Mouse (Mus musculus) stomach, embryonic 16.5 days (tissue): ENCODE data around the gene Plxna1. TPM values are rescaled to one million over a fixed set of nuclear protein-coding genes. Genes with fewer than 3 reads are reported as not detected.

Experiments used
- ATAC-seq: fragments of 200-750 bp; cut with Nextera tagmentation; 2 replicates; pipeline ENCODE4 v1.8.0; 2017; ENCODE audit warnings: moderate number of reproducible peaks, moderate TSS enrichment; ENCODE audit not compliant: insufficient read depth, low FRiP score
- H3K27ac ChIP-seq: fragments of 300-500 bp; sonication (generic); 2 replicates; pipeline ENCODE4 v1.5.1; 2014; ENCODE audit warnings: low read length
- H3K27me3 ChIP-seq: fragments of 300-500 bp; sonication (generic); 2 replicates; pipeline ENCODE4 v1.6.1; 2014; ENCODE audit warnings: low read length, control low read depth, mixed read lengths; ENCODE audit not compliant: control insufficient read depth, insufficient read depth
- H3K36me3 ChIP-seq: fragments of 300-500 bp; sonication (generic); 2 replicates; pipeline ENCODE4 v1.6.1; 2014; ENCODE audit warnings: low read length; ENCODE audit not compliant: control insufficient read depth, insufficient read depth
- H3K4me1 ChIP-seq: fragments of 300-500 bp; sonication (generic); 2 replicates; pipeline ENCODE4 v1.6.1; 2014; ENCODE audit warnings: low read length, control low read depth, mixed read lengths; ENCODE audit not compliant: control insufficient read depth, insufficient read depth
- H3K4me2 ChIP-seq: fragments of 300-500 bp; sonication (generic); 2 replicates; pipeline ENCODE4 v1.6.1; 2014; ENCODE audit warnings: low read depth, low read length, mixed read lengths
- H3K4me3 ChIP-seq: fragments of 300-500 bp; sonication (generic); replicated peaks from 2 replicates; pipeline ENCODE4 v1.5.1; 2014; ENCODE audit warnings: mild to moderate bottlenecking, low read length
- H3K9ac ChIP-seq: fragments of 300-500 bp; sonication (generic); 2 replicates; pipeline ENCODE4 v1.6.1; 2014; ENCODE audit warnings: low read length
- H3K9me3 ChIP-seq: fragments of 300-500 bp; sonication (generic); replicated peaks from 2 replicates; pipeline ENCODE4 v1.6.1; 2016; ENCODE audit warnings: low read length, control low read depth; ENCODE audit not compliant: control insufficient read depth
- WGBS: fragments of 180-500 bp; shearing (Covaris S2); extraction: QIAGEN DNeasy Blood & Tissue Kit; methylation state at CpG from one replicate; pipeline ENCODE4 v1.1.7; 2014; 5-methylcytosine and 5-hydroxymethylcytosine counted together
- polyA plus RNA-seq: library from polyadenylated mRNA; unstranded; fragments of >200 nt; fragmentation: Nextera tagmentation; extraction: Ambion mirVana; gene quantifications from 2 replicates; pipeline ENCODE4 v1.2.1, GENCODE M21; 2015

Plxna1 gene
- polyA plus RNA-seq, 1 experiment from 2014 or later, result 9.3 TPM

DNA sequence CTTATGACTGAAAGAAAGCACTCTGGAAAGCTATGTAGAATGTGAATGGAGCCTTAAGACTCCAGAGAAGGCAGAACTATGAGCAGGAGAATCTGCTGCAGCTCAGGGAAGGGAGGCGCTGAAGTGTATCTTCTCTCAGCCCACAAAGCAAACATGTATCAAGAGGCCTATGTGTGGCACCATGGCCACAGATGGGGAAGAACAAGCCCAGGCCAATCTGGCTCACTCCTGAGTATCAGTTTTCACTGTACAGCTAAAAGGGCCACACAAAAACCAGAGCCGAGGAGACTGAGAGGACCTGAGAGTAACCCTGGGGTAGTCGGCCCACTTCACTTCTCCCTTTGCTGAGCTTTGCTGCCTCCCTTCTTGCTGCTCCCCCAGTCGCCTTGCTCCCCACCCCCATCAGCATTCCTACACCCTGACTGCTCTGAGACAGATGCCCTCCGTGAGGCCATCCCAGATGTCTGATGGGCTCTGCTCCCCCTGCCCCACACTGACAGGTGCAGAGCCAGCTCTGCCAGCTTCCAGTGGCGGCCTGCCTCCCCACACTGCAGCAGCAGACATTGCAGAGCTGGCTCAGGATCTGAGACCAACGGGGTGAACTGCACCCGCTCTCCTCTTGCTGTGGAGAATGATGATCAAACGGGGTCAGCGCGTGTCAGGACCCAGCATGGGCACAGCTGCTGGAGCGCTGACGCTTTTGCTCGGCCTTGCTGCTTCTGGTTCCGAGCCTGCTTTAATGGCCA, 34.5 kb downstream of the Plxna1 start:
- no peak overlapping the region for H3K4me3 ChIP-seq
- H3K4me2 ChIP-seq, result no peak overlapping the region
- H3K9me3 ChIP-seq, result no peaks in the 10 kb centered on the region
- H3K27ac ChIP-seq, result no peak overlapping the region
- ATAC-seq, result no peak
- WGBS, result 63% methylated on average over 15 of the region's 15 CpGs
- peaks cover 2% of the 10 kb centered on the region; the same call in 1 of the 2 replicates for H3K4me1 ChIP-seq
- H3K27me3 ChIP-seq, result no peaks in the 10 kb centered on the region
- peaks cover 29% of the 10 kb centered on the region for H3K36me3 ChIP-seq
- no peak overlapping the region for H3K9ac ChIP-seq

DNA sequence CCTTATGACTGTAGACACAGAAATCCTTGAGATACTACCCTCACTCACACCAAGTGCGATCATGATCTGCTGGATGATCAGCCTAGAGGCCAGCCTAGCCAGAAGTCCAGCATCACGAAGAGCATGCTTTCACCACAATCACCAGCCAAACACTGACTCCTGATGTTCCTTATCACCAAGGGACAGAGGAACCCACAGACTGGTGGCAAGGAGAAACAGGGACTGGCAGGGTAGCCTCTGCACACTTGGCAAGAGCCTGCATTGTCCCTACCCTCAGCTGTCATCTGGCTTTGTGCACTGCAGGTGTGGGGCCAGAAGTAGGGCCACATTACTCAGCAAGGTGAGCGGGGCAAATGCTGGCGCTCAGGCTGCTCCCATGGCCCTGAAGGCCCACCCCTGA, 37.6 kb downstream of the Plxna1 start:
- Histone ChIP-seq H3K4me2 (no peak overlapping the region), H3K9ac (no peak overlapping the region), H3K9me3 (no peaks in the 10 kb centered on the region), H3K4me3 (no peak overlapping the region), H3K27me3 (no peaks in the 10 kb centered on the region), H3K36me3 (peaks cover 39% of the 10 kb centered on the region), H3K4me1 (peaks cover 2% of the 10 kb centered on the region; the same call in 1 of the 2 replicates), H3K27ac (no peak overlapping the region)
- WGBS, result 84% methylated on average over 4 of the region's 4 CpGs
- no peak for ATAC-seq

DNA sequence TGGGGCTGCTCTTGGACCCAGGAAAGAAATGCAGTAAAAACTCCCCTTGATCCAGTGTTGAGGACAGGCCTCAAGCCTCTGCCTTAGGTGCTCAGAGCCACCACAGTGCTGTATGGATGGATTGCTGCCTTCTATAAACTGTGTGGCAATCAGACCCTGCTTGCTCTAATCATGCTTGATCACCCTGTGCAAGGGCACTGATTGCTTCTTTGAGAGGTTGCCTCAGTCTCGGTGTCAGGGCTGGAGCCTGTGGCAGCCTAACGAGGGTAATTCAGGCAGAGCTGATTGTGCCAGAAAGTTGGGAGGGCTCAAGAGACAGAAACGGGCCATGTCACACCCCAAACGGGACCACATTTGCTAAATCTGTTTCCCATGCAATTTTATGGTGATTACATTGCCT, 47.2 kb downstream of the Plxna1 start:
- Histone ChIP-seq H3K27ac (no peak overlapping the region), H3K4me3 (no peak overlapping the region), H3K9ac (no peak overlapping the region), H3K9me3 (no peaks in the 10 kb centered on the region), H3K4me1 (no peaks in the 10 kb centered on the region), H3K36me3 (peaks cover 6% of the 10 kb centered on the region; the same call in 1 of the 2 replicates), H3K4me2 (no peak overlapping the region), H3K27me3 (no peaks in the 10 kb centered on the region)
- 68% methylated on average over 4 of the region's 4 CpGs for WGBS
- no peak for ATAC-seq

DNA sequence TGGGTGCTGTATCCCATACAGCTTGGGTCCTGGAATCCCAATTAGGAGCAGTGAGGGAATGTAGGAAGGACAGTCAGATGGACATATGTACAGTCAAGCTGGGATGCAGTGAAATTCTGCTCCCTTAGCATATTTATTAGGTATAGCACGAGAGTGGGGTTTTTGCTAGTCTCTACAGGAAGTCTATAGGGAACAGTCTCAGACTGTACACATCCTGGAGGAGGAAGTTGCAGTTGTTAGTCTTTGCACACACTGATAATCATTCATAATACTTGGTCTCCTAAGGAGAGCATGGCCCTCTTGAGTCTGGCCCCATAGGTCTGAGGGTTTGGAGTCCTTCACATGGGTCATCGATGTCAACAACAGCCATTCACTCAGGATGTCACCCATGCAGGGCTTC, 50.9 kb downstream of the Plxna1 start:
- peaks cover 1% of the 10 kb centered on the region; the same call in 1 of the 2 replicates for H3K9me3 ChIP-seq
- H3K9ac ChIP-seq, result no peak overlapping the region
- WGBS, result 65% methylated on average over 2 of the region's 2 CpGs
- no peaks in the 10 kb centered on the region for H3K36me3 ChIP-seq
- no peak overlapping the region for H3K4me3 ChIP-seq
- no peak overlapping the region for H3K4me2 ChIP-seq
- no peaks in the 10 kb centered on the region for H3K27me3 ChIP-seq
- H3K4me1 ChIP-seq, result no peaks in the 10 kb centered on the region
- no peak overlapping the region for H3K27ac ChIP-seq
- no peak for ATAC-seq

DNA sequence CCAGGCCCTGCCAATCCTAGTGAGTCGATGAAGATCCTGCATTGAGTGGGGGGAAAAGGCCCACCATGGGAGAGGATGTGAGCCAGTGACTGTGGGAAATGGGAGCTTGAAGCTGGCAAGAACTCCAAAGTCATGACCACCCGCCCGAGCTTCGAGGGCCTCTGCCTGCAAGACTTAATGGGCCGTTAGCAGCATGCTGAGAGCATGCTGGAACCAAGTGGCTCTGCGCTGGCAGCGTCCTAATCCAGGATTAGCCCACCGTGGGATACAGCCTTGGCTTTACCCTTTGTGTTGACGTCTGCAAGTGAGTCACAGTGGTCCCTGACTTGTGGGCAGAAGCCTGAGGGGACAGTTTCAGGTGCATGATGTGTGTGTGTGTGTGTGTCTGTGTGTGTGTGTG, 52.2 kb downstream of the Plxna1 start:
- H3K9ac ChIP-seq, result no peak overlapping the region
- no peak overlapping the region for H3K4me2 ChIP-seq
- no peaks in the 10 kb centered on the region for H3K36me3 ChIP-seq
- H3K4me3 ChIP-seq, result no peak overlapping the region
- H3K27me3 ChIP-seq, result no peaks in the 10 kb centered on the region
- H3K27ac ChIP-seq, result no peak overlapping the region
- no peak for ATAC-seq
- peaks cover 6% of the 10 kb centered on the region; the same call in 1 of the 2 replicates for H3K9me3 ChIP-seq
- H3K4me1 ChIP-seq, result no peaks in the 10 kb centered on the region
- WGBS, result 59% methylated on average over 9 of the region's 9 CpGs

DNA sequence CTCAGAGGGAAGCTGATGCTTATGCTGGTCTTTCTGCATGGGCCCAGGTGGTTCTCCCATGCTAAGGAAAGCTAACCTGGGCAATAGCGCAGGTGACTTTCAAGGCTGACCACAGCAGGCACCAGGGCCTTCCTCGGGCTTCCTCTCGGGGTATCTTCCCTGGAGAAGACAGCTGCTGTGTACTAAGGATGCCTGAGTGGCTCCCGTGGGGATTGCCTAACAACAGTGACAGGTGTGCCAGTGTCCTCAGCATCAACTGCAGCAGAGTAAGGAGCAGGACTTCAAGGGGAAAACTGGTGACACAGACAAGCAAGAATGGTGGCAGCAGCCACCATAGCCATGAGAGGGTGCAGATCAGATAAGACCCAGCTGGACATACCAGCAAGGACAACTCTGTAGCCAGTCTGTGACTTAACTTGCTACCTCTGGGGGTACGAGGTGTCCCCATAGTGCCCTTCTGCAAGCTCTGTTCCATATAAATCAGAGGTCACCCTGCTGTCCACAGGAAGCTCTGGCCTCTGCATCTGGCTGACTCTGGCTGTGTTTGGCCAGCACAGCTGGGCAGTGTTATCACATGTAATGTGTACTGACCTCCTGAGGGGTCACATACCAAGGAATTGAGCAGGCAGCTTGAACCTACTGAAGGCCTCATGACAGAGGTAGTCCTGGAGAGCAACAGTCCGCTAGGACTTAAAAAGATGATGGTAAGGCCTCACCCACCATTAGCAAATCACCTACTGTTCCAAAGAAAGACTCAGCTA, 54.0 kb downstream of the Plxna1 start:
- Histone ChIP-seq H3K9me3 (peaks cover 6% of the 10 kb centered on the region; the same call in 1 of the 2 replicates), H3K9ac (no peak overlapping the region), H3K27me3 (no peaks in the 10 kb centered on the region), H3K4me2 (no peak overlapping the region), H3K4me1 (no peaks in the 10 kb centered on the region), H3K27ac (no peak overlapping the region), H3K36me3 (no peaks in the 10 kb centered on the region), H3K4me3 (no peak overlapping the region)
- ATAC-seq, result 0 out of 2 replicates have a peak, but pooled peaks have one; percentile 29
- 61% methylated on average over 6 of the region's 6 CpGs for WGBS

DNA sequence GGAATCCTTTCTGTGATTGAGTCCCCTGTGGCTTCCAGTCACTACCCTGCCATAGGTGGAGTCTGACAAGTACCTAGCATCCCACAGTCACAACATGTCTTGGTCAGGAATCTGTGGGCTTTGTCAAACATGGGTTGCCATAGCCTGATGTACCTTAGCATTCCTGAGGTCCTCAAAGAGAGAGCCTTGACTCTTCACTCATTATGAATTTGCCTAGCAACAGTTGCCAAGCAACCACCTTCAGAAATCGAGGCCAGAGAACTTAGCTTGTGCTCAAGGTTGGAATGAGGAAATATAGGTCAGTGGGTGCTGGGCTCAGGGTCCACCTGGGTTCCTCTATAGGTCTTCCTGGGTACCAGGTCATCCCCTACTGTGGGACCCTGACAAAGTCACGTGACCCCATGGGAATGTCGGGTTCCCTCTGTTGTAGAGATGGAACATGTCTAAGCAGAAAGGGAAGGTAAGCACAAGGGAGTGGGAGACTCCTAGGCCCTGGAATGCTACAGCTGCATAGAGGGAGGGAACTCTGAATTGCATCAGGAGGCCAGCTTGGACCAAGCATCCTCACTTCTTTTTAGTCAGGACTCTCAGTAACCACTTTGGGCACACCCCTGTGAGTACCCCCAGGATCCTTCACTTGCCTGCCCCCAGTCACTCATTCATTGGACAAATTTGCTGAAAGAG, 57.9 kb downstream of the Plxna1 start:
- Histone ChIP-seq H3K27ac (no peak overlapping the region), H3K4me2 (no peak overlapping the region), H3K9me3 (peaks cover 6% of the 10 kb centered on the region; the same call in 1 of the 2 replicates), H3K4me3 (no peak overlapping the region), H3K9ac (no peak overlapping the region), H3K36me3 (no peaks in the 10 kb centered on the region), H3K27me3 (no peaks in the 10 kb centered on the region), H3K4me1 (no peaks in the 10 kb centered on the region)
- ATAC-seq, result no peak
- 68% methylated on average over 3 of the region's 3 CpGs for WGBS

DNA sequence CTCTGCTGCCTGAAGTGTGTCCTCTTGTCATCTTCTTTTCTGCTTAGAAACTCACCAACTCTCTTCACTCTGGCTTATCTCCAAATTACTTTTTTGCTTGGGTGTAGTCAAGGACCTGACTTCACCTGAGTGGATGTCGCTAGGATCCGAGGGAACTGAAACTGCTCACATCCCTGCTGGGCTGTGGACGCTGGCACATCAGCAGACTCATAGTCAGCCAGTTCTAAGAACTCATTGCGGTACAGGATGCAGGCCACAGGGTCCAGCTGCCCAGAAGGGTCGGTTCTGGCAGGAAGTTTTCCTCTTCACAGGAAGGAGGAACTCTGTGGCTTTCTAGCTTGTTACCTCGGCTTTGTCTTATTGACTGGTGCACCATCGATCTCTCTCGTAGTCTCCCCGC, 62.6 kb downstream of the Plxna1 start:
- Histone ChIP-seq H3K9me3 (no peaks in the 10 kb centered on the region), H3K27me3 (no peaks in the 10 kb centered on the region), H3K27ac (no peak overlapping the region), H3K9ac (no peak overlapping the region), H3K4me1 (no peaks in the 10 kb centered on the region), H3K36me3 (no peaks in the 10 kb centered on the region), H3K4me2 (no peak overlapping the region), H3K4me3 (no peak overlapping the region)
- 68% methylated on average over 9 of the region's 9 CpGs for WGBS
- no peak for ATAC-seq
